Mouse (Mus musculus): Measurements from ENCODE around the gene 1700049E17Rik2. TPM values are rescaled to one million over a fixed set of nuclear protein-coding genes. Genes with fewer than 3 reads are reported as not detected.
"Not testable (repeated sequence)": the region's sequence is repeated elsewhere in the genome, so short reads cannot be mapped to it uniquely, and the experiment has no call there.

The 1700049E17Rik2 gene
- not detected in 2 replicates for polyA plus RNA-seq (2016; fragmentation: Nextera tagmentation; extraction: Ambion mirVana)

DNA sequence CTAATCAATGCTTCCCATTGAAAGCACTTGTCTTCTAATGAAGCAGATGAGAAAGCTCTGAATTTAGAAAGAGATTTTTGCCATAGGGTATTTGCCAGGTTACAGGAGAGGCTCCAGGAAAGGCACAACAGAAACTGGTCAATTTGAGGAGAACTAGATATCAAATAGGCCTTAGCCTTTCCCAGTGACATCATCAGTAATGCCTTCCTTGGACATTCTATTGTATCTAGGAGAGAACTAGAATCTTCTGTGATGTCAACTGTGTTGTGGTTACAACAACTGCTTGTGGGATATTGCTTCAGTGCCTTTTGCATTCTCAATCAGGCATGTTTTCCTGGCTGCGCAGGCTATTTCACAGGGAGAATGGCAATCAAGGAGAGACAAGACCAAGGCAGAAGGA lies at the start of gene 1700049E17Rik2:
TSS of gene 1700049E17Rik2 (plus strand) at position 301 of the 400 bp plus-strand sequence.
- no CpG with 5 or more reads among the region's 1 CpGs for WGBS
- not testable (repeated sequence) for H3K9ac ChIP-seq (replicated peaks); H3K9me3 ChIP-seq; ATAC-seq (ENCODE audit: low FRiP score, low read depth); H3K4me2 ChIP-seq (replicated peaks); H3K36me3 ChIP-seq; H3K27ac ChIP-seq (replicated peaks); H3K4me1 ChIP-seq; H3K4me3 ChIP-seq; H3K27me3 ChIP-seq

- not testable (repeated sequence) for ATAC-seq (ENCODE audit: low FRiP score, low read depth); H3K4me2 ChIP-seq (replicated peaks); H3K27ac ChIP-seq (replicated peaks); H3K27me3 ChIP-seq; H3K9me3 ChIP-seq; H3K4me3 ChIP-seq; H3K9ac ChIP-seq (replicated peaks); H3K36me3 ChIP-seq; H3K4me1 ChIP-seq
- 74% methylated on average over 1 of the region's 1 CpGs for WGBS
Observed at GRCm38 (mm10) chr14:41524695-41525094, 48.3 kb upstream of the 1700049E17Rik2 start.

- not testable (repeated sequence) for H3K4me1 ChIP-seq; ATAC-seq (ENCODE audit: low FRiP score, low read depth); H3K27ac ChIP-seq (replicated peaks); H3K9me3 ChIP-seq; H3K4me2 ChIP-seq (replicated peaks); H3K36me3 ChIP-seq; H3K9ac ChIP-seq (replicated peaks); H3K27me3 ChIP-seq; H3K4me3 ChIP-seq
- WGBS: no CpG with 5 or more reads among the region's 2 CpGs
Observed at GRCm38 (mm10) chr14:41555483-41555882, 17.5 kb upstream of the 1700049E17Rik2 start, which contains the start of gene Gm7970. TSS of gene Gm7970 (minus strand) at chr14:41555583.

DNA sequence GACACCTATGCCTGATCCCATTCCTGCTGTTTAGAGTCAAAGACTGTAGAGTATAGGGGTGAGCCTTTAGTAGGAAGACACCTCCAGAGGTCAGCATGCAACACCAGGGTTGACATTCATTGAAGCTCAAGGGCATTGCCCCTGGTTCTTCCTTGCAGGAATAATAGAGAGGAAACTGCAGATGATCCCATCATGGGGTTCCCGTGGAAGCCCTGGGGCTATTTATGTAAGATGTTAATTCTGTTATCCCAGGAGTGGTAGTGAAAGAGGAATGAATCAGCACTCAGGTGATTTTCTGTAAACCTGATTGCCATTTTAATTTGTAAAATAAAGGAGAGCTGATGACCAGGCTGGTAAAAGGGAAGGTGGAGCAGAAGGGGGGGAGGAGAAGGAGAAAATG lies 13.3 kb downstream of the 1700049E17Rik2 start:
- not testable (repeated sequence) for H3K9me3 ChIP-seq; H3K27me3 ChIP-seq; H3K27ac ChIP-seq (replicated peaks); H3K4me2 ChIP-seq (replicated peaks); H3K9ac ChIP-seq (replicated peaks); H3K4me3 ChIP-seq; H3K4me1 ChIP-seq; H3K36me3 ChIP-seq; ATAC-seq (ENCODE audit: low FRiP score, low read depth)
- 75% methylated on average over 1 of the region's 1 CpGs for WGBS

- WGBS: 96% methylated on average over 15 of the region's 15 CpGs
Observed at GRCm38 (mm10) chr14:41600935-41601334, 27.9 kb downstream of the 1700049E17Rik2 start.

DNA sequence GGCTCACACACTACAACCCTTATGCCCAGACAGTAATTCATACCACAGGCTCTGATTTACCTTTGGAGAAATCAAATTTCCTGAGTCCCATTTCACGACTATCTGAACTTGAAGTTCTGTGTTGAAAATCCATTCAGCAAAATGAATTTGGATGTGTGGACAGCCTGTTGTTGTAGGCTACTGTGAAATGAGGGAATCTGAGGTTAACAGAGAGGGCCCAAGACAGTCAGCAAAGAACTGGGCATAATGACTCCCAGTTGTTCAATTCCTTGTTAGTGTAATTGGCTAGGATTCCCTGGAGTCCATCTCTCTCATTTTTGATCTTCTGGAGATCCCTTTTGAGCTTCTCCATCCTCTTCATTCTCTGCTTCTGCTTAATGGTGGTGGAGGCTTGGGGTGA lies 37.7 kb downstream of the 1700049E17Rik2 start:
- not testable (repeated sequence) for H3K4me1 ChIP-seq; H3K36me3 ChIP-seq; H3K27me3 ChIP-seq; H3K4me2 ChIP-seq (replicated peaks); H3K4me3 ChIP-seq; H3K9ac ChIP-seq (replicated peaks); ATAC-seq (ENCODE audit: low FRiP score, low read depth); H3K27ac ChIP-seq (replicated peaks); H3K9me3 ChIP-seq
- 76% methylated on average over 1 of the region's 1 CpGs for WGBS

More at GRCm38 (mm10) chr14:41600935-41601334, 27.9 kb downstream of the 1700049E17Rik2 start:
- not testable (repeated sequence) for H3K4me1 ChIP-seq; H3K27ac ChIP-seq (replicated peaks); H3K9ac ChIP-seq (replicated peaks); ATAC-seq (ENCODE audit: low FRiP score, low read depth); H3K9me3 ChIP-seq; H3K4me2 ChIP-seq (replicated peaks); H3K36me3 ChIP-seq; H3K27me3 ChIP-seq; H3K4me3 ChIP-seq

- not testable (repeated sequence) for H3K4me1 ChIP-seq; H3K9me3 ChIP-seq; ATAC-seq (ENCODE audit: low FRiP score, low read depth); H3K36me3 ChIP-seq; H3K9ac ChIP-seq (replicated peaks); H3K27ac ChIP-seq (replicated peaks); H3K4me3 ChIP-seq; H3K27me3 ChIP-seq; H3K4me2 ChIP-seq (replicated peaks)
- WGBS: 91% methylated on average over 5 of the region's 5 CpGs
Observed at GRCm38 (mm10) chr14:41622535-41622934, 49.5 kb downstream of the 1700049E17Rik2 start.

GRCm38 (mm10) chr14:41624512-41624911 lies 51.5 kb downstream of the 1700049E17Rik2 start, which contains the start of gene Gm3072:
TSS of gene Gm3072 (minus strand) at chr14:41624612.
- not testable (repeated sequence) for H3K4me2 ChIP-seq (replicated peaks); H3K9ac ChIP-seq (replicated peaks); H3K27ac ChIP-seq (replicated peaks); H3K36me3 ChIP-seq; H3K9me3 ChIP-seq; ATAC-seq (ENCODE audit: low FRiP score, low read depth); H3K4me1 ChIP-seq; H3K27me3 ChIP-seq; H3K4me3 ChIP-seq
- 80% methylated on average over 1 of the region's 2 CpGs for WGBS

DNA sequence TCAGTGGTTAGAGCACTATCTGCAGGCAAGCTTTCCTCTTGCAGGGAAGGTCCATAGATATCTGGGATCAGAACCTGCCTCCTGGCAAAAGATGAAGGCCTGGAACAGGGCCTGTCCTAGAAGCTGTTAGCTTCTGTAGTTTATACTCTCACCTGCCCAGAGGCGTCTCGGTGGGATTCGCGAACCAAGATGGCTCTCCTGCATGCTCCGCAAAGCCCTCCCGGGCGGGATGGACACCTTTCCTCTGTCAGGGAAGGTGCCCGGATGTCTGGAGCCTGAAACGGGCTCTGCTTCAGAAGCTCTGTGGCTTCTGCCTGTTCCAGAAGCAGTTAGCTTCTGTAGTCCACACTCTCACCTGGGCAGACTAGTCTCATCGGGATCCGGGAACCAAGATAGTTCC lies 57.1 kb downstream of the 1700049E17Rik2 start:
- H3K36me3 ChIP-seq; H3K9me3 ChIP-seq; H3K27ac ChIP-seq (replicated peaks); H3K4me2 ChIP-seq (replicated peaks); H3K4me1 ChIP-seq; H3K4me3 ChIP-seq; H3K9ac ChIP-seq (replicated peaks); ATAC-seq (ENCODE audit: low FRiP score, low read depth); H3K27me3 ChIP-seq: not testable (repeated sequence)
- 94% methylated on average over 9 of the region's 11 CpGs for WGBS

Other genes with a start within 250 kb of the 1700049E17Rik2 start
- gene Gm5798, start 224.6 kb upstream of the 1700049E17Rik2 start, polyA plus RNA-seq (2016; fragmentation: Nextera tagmentation; extraction: Ambion mirVana): not detected in 2 replicates
- gene Gm7945, start 186.8 kb upstream of the 1700049E17Rik2 start, polyA plus RNA-seq (2016; fragmentation: Nextera tagmentation; extraction: Ambion mirVana): not detected in 2 replicates
- gene Gm6482, start 164.9 kb upstream of the 1700049E17Rik2 start, polyA plus RNA-seq (2016; fragmentation: Nextera tagmentation; extraction: Ambion mirVana): not detected in 2 replicates
- gene Gm7954, start 119.7 kb upstream of the 1700049E17Rik2 start, polyA plus RNA-seq (2016; fragmentation: Nextera tagmentation; extraction: Ambion mirVana): not detected in 2 replicates
- not detected in 2 replicates for gene Gm3486, start 83.7 kb upstream of the 1700049E17Rik2 start, polyA plus RNA-seq (2016; fragmentation: Nextera tagmentation; extraction: Ambion mirVana)
- not detected in 2 replicates for gene Gm7970, start 17.6 kb upstream of the 1700049E17Rik2 start, polyA plus RNA-seq (2016; fragmentation: Nextera tagmentation; extraction: Ambion mirVana)
- gene Gm3072, start 51.4 kb downstream of the 1700049E17Rik2 start, polyA plus RNA-seq (2016; fragmentation: Nextera tagmentation; extraction: Ambion mirVana): not detected in 2 replicates
- gene Gm3676, start 73.3 kb downstream of the 1700049E17Rik2 start, polyA plus RNA-seq (2016; fragmentation: Nextera tagmentation; extraction: Ambion mirVana): not detected in 2 replicates
- gene Gm8068, start 128.7 kb downstream of the 1700049E17Rik2 start, polyA plus RNA-seq (2016; fragmentation: Nextera tagmentation; extraction: Ambion mirVana): not detected in 2 replicates
- gene Gm7929, start 177.4 kb downstream of the 1700049E17Rik2 start, polyA plus RNA-seq (2016; fragmentation: Nextera tagmentation; extraction: Ambion mirVana): not detected in 2 replicates
- gene Gm47189, start 199.2 kb downstream of the 1700049E17Rik2 start, polyA plus RNA-seq (2016; fragmentation: Nextera tagmentation; extraction: Ambion mirVana): not detected in 2 replicates

Data from midbrain, embryonic 12.5 days (tissue).